Mouse (Mus musculus): ENCODE measurements at regions not wholly inside any gene's neighbourhood (a gene's known extent, or its start where the extent isn't known, plus 50 kb on each side); places are given as distances from the start of the nearest gene placed in this dataset.
A peak's percentile ranks its signal among the peaks of the same experiment; 100 is the strongest.
"Not testable (repeated sequence)": the region's sequence is repeated elsewhere in the genome, so short reads cannot be mapped to it uniquely, and the experiment has no call there.

DNA sequence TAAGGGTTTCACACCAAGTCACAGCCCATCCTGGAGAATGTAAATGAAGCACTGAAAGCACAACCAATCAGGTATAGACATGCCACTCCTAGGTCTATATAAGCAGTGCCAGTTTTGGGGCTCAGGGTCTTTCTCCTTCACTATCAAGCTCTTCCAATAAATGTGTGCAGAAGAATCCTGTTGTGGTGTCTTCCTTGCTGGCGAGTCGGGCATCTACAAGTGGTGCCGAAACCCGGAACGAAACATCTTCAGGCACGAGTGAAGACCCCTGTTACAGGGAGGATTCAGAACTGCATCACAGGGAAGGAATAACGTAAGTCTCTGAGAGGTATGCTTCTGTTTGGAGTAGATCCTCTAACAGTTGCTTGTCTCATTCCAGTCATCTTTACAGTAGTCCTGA is 299.9 kb upstream of the Rgma start:
- DNase-seq; intact Hi-C loops (cut with DNase I; ENCODE audit: low total_unique reads): not testable (repeated sequence)

DNA sequence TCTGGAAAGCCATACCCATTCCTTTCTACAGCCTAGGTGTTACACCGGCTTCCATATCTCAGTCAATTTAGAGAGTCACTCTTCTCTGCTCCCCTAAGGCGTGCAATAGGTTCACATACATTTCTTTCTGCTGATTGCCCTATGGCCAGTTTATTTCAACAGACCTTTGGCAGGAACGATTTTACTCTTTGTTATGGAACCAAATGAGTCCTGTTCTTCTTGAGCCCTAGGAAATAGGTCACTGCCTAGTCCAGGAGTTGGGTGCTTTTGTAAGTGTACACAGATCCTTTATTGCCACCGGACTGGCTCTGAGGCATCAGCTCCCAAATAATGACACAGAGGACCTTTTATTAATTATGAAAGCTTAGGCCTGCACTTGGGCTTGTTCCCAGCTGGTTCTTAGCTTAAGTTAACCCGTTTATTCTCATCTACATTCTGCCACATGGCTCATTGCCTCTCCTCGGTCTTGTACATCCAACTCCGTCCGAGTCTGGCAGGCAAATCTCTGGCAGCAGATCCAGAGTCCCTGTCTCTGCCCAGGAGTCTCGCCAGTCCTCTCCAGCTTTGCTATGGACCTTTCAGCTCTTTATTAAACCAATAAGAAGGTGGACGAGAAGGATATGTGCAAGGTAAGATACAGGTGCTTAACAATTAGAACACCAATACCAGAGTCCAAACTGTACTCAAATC is 287.7 kb upstream of the Rgma start:
- intact Hi-C loops (cut with DNase I; ENCODE audit: low total_unique reads): no loop called here
- DNase-seq: no peak

DNA sequence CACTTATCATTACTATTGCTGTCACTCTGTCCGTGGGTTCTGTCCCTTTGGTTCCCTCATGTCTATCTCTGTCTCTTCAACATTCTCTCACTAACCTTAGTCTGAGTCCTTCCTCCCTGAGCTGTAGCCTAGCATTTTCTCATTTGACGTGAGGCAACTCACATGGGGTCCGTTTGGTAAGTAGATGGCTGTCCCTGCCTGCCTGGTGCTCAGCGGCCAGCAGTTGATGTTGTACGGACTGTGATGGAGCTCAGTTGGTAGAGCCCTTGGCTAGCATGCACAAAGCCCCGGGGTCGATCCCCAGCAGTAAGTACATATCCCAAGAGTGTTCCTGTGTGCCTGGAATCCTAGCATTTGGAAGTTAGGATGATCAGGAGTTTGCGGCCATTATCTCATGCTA is 287.0 kb upstream of the Rgma start:
- intact Hi-C loops (cut with DNase I; ENCODE audit: low total_unique reads): no loop called here
- no peak for DNase-seq

DNA sequence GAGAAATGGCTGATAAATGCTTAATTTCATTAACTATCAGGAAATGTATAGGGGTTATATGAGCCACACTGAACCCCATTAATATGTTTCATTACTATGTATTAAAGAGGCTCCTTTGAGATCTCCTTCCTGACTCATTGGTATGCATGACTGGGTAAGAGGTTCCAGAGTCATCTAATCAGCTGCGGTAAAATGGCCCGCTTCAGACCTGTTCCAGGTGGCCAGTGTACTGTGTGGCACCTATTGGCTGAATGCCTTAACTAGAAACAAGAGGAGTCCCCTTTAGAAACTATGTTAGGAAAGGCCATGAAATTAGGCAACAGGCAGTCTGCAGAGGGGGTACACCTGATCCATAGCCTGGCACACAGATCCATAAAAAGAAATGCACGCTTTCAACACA is 283.6 kb upstream of the Rgma start:
- DNase-seq: no peak
- intact Hi-C loops (cut with DNase I; ENCODE audit: low total_unique reads): no loop called here

DNA sequence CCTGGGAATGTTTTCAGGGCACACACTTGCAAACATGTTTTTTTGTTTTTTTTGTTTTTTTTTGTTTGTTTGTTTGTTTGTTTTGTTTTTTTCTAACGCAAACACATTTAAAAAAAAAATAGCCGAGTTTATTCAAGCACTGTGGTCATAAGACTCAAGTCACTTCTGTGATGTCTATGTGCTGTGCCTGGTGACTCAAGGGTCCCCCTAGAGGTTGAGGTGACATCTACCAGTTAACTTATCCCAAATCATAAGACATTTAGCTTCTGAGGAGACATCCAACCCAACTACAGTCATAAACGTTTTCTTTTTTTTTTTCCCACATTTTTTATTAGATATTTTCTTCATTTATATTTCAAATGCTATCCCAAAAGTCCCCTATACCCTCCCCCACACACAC is 281.2 kb upstream of the Rgma start:
- DNase-seq: no peak
- intact Hi-C loops (cut with DNase I; ENCODE audit: low total_unique reads): no loop called here

DNA sequence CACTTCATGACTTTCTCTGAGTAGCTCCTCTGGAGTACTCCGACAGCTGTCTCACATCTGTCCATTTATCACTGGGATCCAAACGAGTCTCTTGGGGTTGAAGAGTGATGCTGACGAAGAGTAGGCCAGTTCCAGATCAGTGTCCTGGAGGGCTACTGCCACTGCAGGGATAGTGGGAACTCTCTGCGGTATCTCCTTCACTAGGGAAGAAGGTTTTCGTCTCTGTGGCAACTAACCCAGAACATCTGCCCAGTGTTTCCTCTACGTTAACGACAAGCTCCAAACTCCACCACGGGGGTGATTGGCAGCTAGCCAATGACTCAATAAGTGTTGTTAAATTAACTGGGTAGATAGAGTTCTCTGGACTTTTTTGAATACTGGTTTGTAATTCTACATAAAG is 256.4 kb upstream of the Rgma start:
- intact Hi-C loops (cut with DNase I; ENCODE audit: low total_unique reads): no loop called here
- peak; percentile 61 for DNase-seq

DNA sequence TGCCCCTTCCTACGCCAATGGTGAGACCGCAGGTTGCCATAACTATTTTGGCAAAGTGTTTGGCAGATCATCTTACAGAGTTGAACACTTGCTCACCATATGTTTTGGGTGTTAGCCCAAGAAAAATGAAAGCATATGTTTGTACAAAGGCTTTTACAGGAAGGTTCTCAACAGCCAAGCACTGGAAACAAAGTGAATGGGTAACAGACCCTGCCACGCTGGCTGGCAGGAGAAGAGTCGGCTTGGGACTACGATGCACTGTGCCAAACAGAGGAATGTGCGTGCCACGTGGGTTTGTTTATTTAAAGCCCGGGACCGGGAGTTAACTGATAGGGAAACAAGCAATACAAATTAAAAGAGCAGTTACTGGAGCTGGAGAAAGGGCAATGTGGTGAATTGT is 255.0 kb upstream of the Rgma start:
- intact Hi-C loops (cut with DNase I; ENCODE audit: low total_unique reads): no loop called here
- no peak for DNase-seq

DNA sequence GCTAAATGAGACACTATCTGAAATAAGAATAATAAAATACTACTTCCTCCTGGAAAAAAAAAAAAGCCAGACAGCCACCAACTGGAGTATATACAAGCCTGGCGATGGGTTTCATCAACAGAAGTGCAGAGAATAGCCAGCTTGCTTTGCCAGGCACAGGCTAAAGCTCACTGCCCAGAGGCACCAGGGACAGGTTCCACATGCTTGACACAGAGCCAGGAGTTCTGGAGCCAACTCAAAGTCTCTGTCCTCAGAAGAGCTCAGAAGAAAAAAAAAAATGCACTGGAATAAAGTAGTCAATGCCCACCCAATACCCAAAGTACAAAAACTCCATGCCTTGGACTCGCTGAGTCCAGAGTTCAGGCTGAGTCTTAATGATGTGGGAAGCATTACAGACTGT is 250.3 kb upstream of the Rgma start:
- intact Hi-C loops (cut with DNase I; ENCODE audit: low total_unique reads): no loop called here
- DNase-seq: peak; percentile 35

DNA sequence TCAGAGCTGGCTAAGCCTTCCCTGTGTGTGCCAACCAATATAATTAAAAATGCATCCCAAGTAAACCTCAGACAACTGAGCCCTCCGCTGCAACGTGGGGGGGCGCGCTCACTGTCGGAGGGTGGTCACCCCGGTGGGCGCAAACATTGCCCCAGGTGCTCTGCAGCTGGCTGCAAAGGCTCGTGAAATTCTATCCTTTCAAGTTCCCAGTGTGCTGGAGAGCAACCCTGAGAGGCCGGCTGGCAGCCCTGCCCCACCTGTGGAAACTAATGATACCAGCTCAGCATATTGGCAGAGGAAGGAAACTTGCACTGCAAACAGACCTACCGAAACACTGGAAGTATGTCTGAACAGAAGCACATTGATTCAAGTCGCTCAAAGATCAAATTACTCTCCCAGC is 249.4 kb upstream of the Rgma start:
- intact Hi-C loops (cut with DNase I; ENCODE audit: low total_unique reads): no loop called here
- no peak for DNase-seq

DNA sequence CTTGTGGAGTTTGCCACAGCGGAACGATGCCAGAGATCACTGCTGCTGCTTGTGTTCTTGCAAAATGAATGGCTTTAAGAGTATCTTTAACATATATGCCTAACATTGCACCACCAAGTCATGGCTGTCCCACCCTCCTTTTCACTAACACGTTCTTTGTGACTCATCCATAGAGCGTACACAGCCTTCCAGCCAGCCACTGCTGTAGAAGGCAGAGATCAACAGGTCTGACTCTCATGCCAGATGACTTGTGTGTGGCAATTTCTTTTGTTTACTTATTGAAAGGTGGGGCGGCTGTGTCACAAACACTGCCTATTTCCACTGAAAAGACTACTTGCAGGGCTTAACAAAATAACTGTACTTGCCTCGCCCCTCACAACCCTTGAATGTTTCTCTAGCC is 239.5 kb upstream of the Rgma start:
- intact Hi-C loops (cut with DNase I; ENCODE audit: low total_unique reads): no loop called here

DNA sequence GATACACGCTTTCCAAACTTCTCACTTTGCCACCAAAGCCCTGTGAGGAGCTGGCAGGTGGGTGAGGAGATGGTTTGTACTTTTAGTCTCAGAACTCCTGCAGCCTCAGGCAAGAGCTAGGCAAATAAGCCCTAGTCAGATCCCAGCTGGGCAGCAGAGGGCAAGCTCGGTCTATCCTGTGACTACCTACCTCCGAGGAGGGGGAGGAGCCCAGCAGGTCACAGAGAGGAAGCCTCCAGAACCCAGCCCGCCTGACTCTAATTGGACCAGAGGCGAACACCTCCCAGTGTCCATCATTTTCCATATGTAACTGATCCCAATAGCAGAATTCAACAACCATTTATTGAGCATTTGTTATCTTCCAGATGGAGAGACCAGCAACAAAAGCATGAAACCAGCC is 237.0 kb upstream of the Rgma start:
- intact Hi-C loops (cut with DNase I; ENCODE audit: low total_unique reads): no loop called here
- peak; percentile 25 for DNase-seq

More for the DNA sequence above, 239.5 kb upstream of the Rgma start:
- no peak for DNase-seq

DNA sequence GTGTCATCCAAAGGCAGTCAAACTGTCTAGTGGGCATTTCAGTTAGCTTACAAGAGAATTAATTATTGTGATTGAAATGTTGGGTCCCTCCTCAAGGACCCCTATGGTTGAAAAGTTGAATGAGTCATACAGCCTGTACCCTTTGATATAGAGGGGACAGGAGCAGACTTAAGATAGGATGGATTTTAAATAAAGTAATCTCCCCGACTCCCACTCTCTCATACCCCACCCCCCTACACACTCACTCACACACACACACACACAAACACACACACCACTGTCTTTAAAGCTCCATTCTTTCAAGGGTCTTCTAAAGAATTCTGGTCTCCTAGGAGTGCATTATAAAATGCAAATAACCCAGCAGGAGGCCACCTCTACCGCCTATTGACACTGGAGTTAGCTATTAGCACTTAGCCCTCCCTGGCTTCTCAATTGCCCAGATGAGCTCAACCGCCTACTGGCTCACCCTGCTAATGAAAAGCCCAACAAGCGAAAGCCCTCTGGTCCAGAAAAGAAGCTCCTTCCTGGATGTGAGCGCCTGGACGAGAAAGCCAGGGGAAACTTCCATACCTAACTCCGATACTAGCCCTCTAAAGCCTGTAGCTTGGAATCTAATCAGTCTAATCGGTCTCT is 236.3 kb upstream of the Rgma start:
- intact Hi-C loops (cut with DNase I; ENCODE audit: low total_unique reads): no loop called here
- DNase-seq: no peak

DNA sequence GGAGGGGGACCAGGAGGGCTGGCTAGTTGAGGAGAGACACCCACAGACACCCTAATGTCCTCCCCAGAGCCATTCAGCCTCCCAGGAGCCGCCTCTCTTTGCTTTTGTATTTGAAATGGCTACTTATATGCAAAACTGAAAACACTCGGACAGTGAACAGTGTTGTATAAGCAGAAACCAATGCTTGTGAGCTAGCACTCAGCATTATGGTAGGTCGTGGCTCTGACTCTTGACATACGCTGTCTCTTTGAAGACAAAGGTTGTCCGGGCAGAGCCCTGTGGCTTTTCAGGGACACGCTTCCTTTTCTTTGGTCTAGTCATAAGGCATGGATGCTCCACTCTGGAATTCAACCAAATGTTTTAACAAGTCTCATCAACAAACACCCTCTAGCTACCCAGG is 235.4 kb upstream of the Rgma start:
- intact Hi-C loops (cut with DNase I; ENCODE audit: low total_unique reads): no loop called here
- no peak for DNase-seq

DNA sequence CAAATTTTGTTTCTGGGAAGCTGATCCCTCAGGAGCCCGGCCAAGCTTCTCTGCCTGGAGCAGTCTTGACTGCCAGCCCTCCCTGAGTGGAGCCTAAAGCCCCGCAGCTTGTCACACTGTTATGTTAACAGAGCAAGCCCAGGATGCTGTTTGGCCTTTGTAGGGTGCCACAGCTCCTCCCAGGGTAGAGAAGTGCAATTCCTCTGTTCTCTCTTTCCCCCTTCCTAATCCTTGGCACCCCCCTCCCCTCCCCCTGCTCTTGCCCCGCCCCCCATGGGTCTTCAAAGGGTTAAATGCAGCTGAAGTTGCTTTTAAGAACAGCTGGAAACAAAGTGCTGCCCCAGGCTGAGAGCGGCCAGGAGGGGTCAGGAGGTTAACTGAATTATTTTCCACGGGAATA is 234.1 kb upstream of the Rgma start:
- intact Hi-C loops (cut with DNase I; ENCODE audit: low total_unique reads): no loop called here
- DNase-seq: peak; percentile 49

DNA sequence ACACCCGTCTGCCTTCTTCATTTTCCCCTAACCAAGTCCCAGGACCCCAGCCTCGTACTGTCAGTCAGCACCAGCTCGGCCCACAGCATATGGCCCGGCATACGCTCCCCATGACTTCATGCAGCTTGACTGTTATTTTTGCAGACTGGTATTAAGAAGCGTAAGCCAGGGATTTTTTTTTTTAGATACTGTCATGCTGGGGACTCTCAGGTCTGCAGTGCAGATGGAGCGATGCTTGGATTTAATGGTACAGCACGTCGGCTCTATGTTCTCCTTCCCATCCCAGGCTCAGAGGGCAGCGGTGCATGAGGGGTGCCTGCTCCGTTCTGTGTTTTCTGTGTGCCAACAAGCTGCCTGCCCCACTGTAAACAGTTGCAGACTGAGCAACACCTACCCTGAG is 231.4 kb upstream of the Rgma start:
- intact Hi-C loops (cut with DNase I; ENCODE audit: low total_unique reads): no loop called here
- no peak for DNase-seq

DNA sequence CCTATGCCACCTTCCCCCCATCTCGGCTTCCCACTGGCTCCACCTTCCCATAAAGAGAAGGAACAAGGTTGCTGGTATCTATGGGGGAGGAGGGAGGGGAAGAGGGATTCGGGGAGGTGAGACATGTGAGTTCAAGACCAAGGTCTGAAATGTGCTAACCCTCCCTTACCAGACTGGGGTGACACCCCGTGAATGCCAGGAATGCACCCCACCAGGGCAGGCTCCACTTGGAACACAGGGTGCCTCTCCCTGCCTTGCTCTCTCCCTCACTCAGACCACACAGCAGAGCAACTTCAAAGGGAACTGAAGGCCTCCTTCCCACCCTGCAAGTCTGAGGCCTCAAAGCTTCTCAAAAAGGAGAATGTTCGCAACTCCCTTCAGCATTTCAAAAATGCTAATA is 230.5 kb upstream of the Rgma start:
- no peak for DNase-seq
- intact Hi-C loops (cut with DNase I; ENCODE audit: low total_unique reads): no loop called here

DNA sequence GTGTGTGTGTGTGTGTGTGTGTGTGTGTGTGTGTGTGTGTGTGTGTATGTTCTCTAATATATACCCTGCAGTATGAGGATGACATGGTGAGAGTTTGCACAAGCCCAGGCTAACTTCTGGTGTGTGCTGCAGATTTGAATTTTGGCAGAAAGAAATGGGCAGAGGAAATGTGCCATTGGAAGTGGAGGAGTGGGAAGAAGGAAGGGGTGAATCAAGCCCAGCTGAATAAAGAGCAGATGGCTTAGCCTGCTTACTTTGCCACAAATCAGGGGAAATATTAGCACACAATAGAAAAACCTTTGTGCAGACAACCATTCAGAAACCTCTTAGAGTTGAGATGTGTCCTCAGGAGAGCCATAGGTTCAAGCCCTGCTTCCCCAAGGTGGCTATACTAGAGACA is 228.1 kb upstream of the Rgma start:
- intact Hi-C loops (cut with DNase I; ENCODE audit: low total_unique reads): no loop called here
- no peak for DNase-seq

DNA sequence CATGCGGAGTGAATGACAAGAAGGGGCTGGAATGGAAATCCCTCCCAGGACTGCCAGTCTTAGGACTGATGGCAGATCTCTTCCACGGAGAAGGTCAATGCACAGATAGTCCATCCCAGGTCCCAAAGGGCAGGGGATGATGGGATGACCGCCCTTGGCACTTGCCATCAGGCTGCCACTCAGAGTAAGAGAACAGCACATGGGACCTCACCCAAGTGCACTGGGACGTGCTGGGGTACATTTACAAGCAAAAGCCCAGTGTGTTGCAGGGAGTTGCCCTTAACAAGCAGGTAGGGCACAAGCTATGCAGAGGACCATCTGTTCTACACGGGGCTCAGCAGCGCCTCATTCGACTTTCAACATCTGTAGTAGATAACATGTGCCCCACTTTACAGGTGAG is 224.9 kb upstream of the Rgma start:
- intact Hi-C loops (cut with DNase I; ENCODE audit: low total_unique reads): no loop called here

DNA sequence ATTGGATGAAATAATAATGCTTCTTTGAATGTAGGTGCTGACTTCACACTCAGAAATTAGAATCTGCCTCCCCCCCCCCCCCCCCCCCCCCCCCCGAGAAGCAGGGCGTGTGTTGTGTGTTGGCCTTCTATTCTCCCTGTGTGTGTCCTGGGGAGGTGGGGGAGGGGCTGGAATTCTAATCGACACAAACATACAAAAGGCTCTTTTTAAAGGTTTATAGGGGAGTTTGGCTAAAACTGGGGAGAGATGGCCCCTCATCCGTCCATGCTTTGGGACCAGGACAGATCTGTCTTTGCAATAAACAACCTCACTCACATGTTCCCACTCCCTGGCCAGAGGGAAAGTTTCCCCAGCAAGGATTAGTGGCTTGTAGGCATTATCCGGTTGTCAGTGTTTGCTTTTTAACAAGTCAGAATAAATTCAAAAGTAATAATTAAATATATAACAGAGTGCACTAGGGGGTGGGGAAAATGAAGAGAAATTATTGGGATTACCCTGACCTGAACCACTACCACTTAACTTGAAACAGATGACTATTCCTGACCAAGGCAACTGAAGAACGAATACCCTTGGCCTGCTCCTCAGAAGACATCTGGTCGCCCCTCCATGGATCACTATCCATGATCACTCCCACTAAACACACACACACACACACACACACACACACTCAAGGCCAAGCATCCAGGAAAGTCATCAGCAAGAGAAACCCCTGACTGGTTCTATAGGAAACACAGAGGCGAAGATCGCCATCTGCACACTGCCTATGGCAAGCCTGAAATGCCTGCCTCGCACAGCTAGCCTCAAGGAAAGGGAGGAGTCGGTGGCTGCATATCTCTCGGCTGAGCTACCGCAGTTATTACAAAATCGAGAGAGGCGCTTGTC is 223.5 kb upstream of the Rgma start:
- intact Hi-C loops (cut with DNase I; ENCODE audit: low total_unique reads): no loop called here
- DNase-seq: no peak

More for the DNA sequence above, 224.9 kb upstream of the Rgma start:
- DNase-seq: no peak

DNA sequence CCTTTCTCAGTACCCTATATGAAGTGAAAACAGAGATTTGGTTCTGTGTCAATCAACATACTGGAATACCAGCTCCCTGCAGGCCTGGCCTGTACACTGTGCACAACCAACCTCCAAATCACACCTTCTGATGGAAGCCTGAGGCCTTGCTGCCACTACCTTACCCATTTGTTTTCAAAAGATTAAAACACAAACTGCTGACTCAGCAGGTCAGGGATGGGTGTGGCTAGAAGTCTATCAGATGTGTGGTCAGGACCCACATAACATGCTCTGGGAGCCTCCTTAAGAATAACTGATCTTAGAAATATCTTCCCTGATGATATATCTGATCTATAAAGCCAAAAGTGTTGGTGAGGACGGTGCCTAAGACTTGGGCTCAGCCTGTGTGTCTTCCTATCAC is 221.6 kb upstream of the Rgma start:
- DNase-seq: no peak
- intact Hi-C loops (cut with DNase I; ENCODE audit: low total_unique reads): no loop called here

DNA sequence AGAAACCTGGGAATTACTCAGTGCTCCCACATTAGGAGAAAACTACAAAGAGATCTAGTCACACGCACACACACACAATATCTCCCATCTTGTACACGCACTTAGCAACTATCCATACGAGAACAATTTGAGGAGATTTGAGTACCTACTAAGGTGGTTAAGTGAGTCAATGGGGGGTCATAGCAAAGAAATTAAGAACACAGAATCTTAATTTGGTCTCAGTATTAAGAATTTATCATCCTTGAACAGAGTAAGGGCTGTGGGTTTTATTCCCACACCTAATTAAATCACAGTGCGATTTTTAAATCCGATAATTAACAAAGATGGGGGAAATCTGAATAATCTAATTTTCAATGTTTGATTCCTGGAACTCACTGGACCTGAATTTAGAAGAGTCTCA is 216.5 kb upstream of the Rgma start:
- intact Hi-C loops (cut with DNase I; ENCODE audit: low total_unique reads): no loop called here
- no peak for DNase-seq
